Comparison of ENCODE assay signal across 8 mouse cellular contexts in genomic region chr14:14012383-14013251, GRCm38 (mm10). TPM values are rescaled to one million over a fixed set of nuclear protein-coding genes. Genes with fewer than 3 reads are reported as not detected.
DNase-seq lines count a peak whose midpoint lies in the region; ATAC-seq lines count a peak whose summit lies in the region.

No protein-coding gene starts in this region.

- H3K27ac ChIP-seq in intestine, embryonic 14.5 days (ENCODE audit: low read depth): peak overlapping the region; percentile 99

- intact Hi-C loops in left cerebral cortex, postnatal 14 days (cut with DNase I): loop anchor here (5.0 kb wide), 2 partner anchors 50 to 85 kb away; partner anchors contain the start of genes Atxn7 and Thoc7

- peak overlapping the region; percentile 97 for H3K9ac ChIP-seq in intestine, embryonic 14.5 days (ENCODE audit: low read length)

- H3K4me2 ChIP-seq in intestine, embryonic 14.5 days (ENCODE audit: low read length): peak overlapping the region; percentile 85

- peak; percentile 93 for DNase-seq in adrenal gland, adult 2 months
- DNase-seq in embryo, embryonic 11 days: peak; percentile 90
- peak; percentile 87 for DNase-seq in gastrocnemius, postnatal 25 days
- peak; percentile 91 for DNase-seq in intestine, embryonic 14.5 days (ENCODE audit: low spot score)
- peak; percentile 75 to 86 for DNase-seq in left cerebral cortex, postnatal 14 days (ENCODE audit: low spot score in 2 of 2)
- peak; percentile 81 for DNase-seq in right cerebral cortex, postnatal 14 days
- peak; percentile 83 for DNase-seq in urinary bladder, postnatal 25 days (ENCODE audit: low spot score)

- WGBS in intestine, embryonic 14.5 days: under 1% methylated on average over 94 of the region's 116 CpGs

- H3K4me1 ChIP-seq in intestine, embryonic 14.5 days (replicated peaks; ENCODE audit: control insufficient read depth, insufficient read depth, low read length): peaks cover 12% of the 10 kb centered on the region; the same call in 1 of the 2 replicates

- H3K4me3 ChIP-seq in intestine, embryonic 14.5 days (ENCODE audit: low read depth, low read length): peak overlapping the region; percentile 69

- H3K27me3 ChIP-seq in intestine, embryonic 14.5 days (replicated peaks; ENCODE audit: control insufficient read depth, insufficient read depth, low read length): no peaks in the 10 kb centered on the region

- peaks cover 7% of the 10 kb centered on the region; the same call in 1 of the 2 replicates for H3K36me3 ChIP-seq in intestine, embryonic 14.5 days (ENCODE audit: control insufficient read depth, insufficient read depth, low read length)

- H3K9me3 ChIP-seq in intestine, embryonic 14.5 days (ENCODE audit: control insufficient read depth, low read length): no peaks in the 10 kb centered on the region

- ATAC-seq in intestine, embryonic 14.5 days (replicated peaks; ENCODE audit: low FRiP score, low TSS enrichment, low read depth): peak; percentile 92
- ATAC-seq in megakaryocyte-erythroid progenitor cell, adult 5-6 weeks (replicated peaks; ENCODE audit: low FRiP score, low TSS enrichment, poor library complexity, severe bottlenecking): peak; percentile 89

RNA-seq across cellular contexts. Expression of gene Thoc7, which starts 51.0 kb away (rescaled TPM):
- total RNA-seq in adrenal gland, adult 2 months (2021): 10 to 100 TPM; 86.7 to 96.8 TPM
- polyA plus RNA-seq in adrenal gland, adult 2 months (2012; rRNA removed): 4.3 and 7.3 TPM in 2 replicates
- 100 to 1,000 TPM; 119 to 124 TPM for total RNA-seq in gastrocnemius, postnatal 25 days (2021)
- polyA plus RNA-seq in intestine, embryonic 14.5 days (2014; fragmentation: Nextera tagmentation; extraction: Ambion mirVana): 198 and 202 TPM in 2 replicates
- total RNA-seq in left cerebral cortex, postnatal 14 days (2021): 100 to 1,000 TPM in 1 of 2 experiments, 10 to 100 TPM in 1; 97.1 to 102 TPM
- total RNA-seq in megakaryocyte-erythroid progenitor cell, adult 5-6 weeks (2014; fragmentation: Nextera tagmentation): 226 and 251 TPM in 2 replicates
- 263 and 514 TPM in 2 replicates for total RNA-seq in megakaryocyte-erythroid progenitor cell, adult 5-6 weeks (2017)

RNA-seq across cellular contexts. Expression of gene Atxn7, which starts 51.4 kb away (rescaled TPM):
- 10 to 100 TPM; 17.1 to 31.0 TPM for total RNA-seq in adrenal gland, adult 2 months (2021)
- 17.7 and 24.1 TPM in 2 replicates for polyA plus RNA-seq in adrenal gland, adult 2 months (2012; rRNA removed)
- total RNA-seq in gastrocnemius, postnatal 25 days (2021): 10 to 100 TPM; 14.0 to 17.0 TPM
- 5.9 and 6.6 TPM in 2 replicates for polyA plus RNA-seq in intestine, embryonic 14.5 days (2014; fragmentation: Nextera tagmentation; extraction: Ambion mirVana)
- 10 to 100 TPM; 20.0 to 20.3 TPM for total RNA-seq in left cerebral cortex, postnatal 14 days (2021)
- 29.9 and 31.2 TPM in 2 replicates for total RNA-seq in megakaryocyte-erythroid progenitor cell, adult 5-6 weeks (2014; fragmentation: Nextera tagmentation)
- 24.8 and 27.8 TPM in 2 replicates for total RNA-seq in megakaryocyte-erythroid progenitor cell, adult 5-6 weeks (2017)

Comparison
In these comparisons a context has a peak if more than half of its experiments do, and no peak if none do; other contexts are left out.
1. Peak in every context shown above with its lines: DNase-seq, ATAC-seq, H3K4me3 ChIP-seq and H3K27ac ChIP-seq.